Mouse (Mus musculus): ENCODE measurements at regions not wholly inside any gene's neighbourhood (a gene's known extent, or its start where the extent isn't known, plus 50 kb on each side); places are given as distances from the start of the nearest gene placed in this dataset.
"Not testable (repeated sequence)": the region's sequence is repeated elsewhere in the genome, so short reads cannot be mapped to it uniquely, and the experiment has no call there.

DNA sequence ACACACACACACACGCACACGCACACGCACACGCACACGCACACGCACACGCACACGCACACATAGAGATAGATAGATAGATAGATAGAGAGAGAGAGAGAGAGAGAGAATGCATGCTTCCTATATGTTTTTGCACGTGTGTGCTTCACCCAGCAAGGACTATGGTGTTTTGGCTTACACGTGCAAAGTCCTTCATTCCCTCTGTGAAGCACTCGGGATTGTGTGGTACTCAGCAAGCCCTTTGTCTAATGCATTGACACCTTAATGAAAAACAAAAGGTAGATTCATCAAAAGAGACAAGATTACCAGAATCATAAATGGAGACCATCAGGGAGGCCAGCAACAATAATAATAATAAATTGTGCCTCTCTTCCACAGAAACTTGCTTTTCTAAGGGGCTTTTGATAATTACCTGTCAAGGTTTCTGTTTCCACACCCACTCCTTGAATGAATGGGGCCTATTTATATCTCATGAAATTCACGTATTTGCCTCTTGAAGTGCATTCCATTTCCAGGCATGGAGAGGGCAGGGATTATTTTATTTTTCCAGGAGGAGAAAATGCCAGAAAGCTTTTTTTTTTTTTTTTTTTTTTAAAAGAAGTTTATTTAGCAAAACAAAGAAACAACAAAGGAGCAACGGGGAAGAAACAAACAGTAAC is 93.0 kb downstream of the Btg1 start:
- Histone ChIP-seq H3K9me3 (ENCODE audit: low read length) (no peaks in the 10 kb centered on the region), H3K4me1 (ENCODE audit: insufficient read depth, low read depth, low read length) (no peaks in the 10 kb centered on the region), H3K27ac (ENCODE audit: low read length) (no peak overlapping the region), H3K27me3 (replicated peaks; ENCODE audit: insufficient read depth, low read length) (no peaks in the 10 kb centered on the region), H3K4me2 (replicated peaks; ENCODE audit: low read depth, low read length) (no peak overlapping the region), H3K36me3 (ENCODE audit: insufficient read depth, low read length) (no peaks in the 10 kb centered on the region), H3K4me3 (ENCODE audit: low read depth, low read length) (no peak overlapping the region), H3K9ac (replicated peaks; ENCODE audit: low read depth) (no peak overlapping the region)
- WGBS = 75% methylated on average over 13 of the region's 13 CpGs
- TF ChIP-seq EP300 (IDR thresholded peaks at IDR 0.05) (peak; percentile 65), CTCF (IDR thresholded peaks at IDR 0.05) (no peak)
- DNase-seq (ENCODE audit: low spot score) = peak; percentile 69
- peak; percentile 74 for ATAC-seq

- ATAC-seq (no peak), DNase-seq (ENCODE audit: low spot score) (no peak)
- Histone ChIP-seq H3K9ac (replicated peaks; ENCODE audit: low read depth) (no peak overlapping the region), H3K9me3 (ENCODE audit: low read length) (no peaks in the 10 kb centered on the region), H3K27me3 (replicated peaks; ENCODE audit: insufficient read depth, low read length) (no peaks in the 10 kb centered on the region), H3K4me1 (ENCODE audit: insufficient read depth, low read depth, low read length) (no peaks in the 10 kb centered on the region), H3K4me3 (ENCODE audit: low read depth, low read length) (no peak overlapping the region), H3K27ac (ENCODE audit: low read length) (no peak overlapping the region), H3K36me3 (ENCODE audit: insufficient read depth, low read length) (no peaks in the 10 kb centered on the region), H3K4me2 (replicated peaks; ENCODE audit: low read depth, low read length) (no peak overlapping the region)
- WGBS = 64% methylated on average over 2 of the region's 2 CpGs
- TF ChIP-seq EP300 (IDR thresholded peaks at IDR 0.05) = no peak
Measured at GRCm38 (mm10) chr10:96711993-96712392, 95.2 kb downstream of the Btg1 start.

- Histone ChIP-seq H3K36me3 (ENCODE audit: insufficient read depth, low read length) (no peaks in the 10 kb centered on the region), H3K27ac (ENCODE audit: low read length) (no peak overlapping the region), H3K9me3 (ENCODE audit: low read length) (no peaks in the 10 kb centered on the region), H3K9ac (replicated peaks; ENCODE audit: low read depth) (no peak overlapping the region), H3K4me1 (ENCODE audit: insufficient read depth, low read depth, low read length) (no peaks in the 10 kb centered on the region), H3K4me3 (ENCODE audit: low read depth, low read length) (no peak overlapping the region), H3K27me3 (replicated peaks; ENCODE audit: insufficient read depth, low read length) (no peaks in the 10 kb centered on the region), H3K4me2 (replicated peaks; ENCODE audit: low read depth, low read length) (no peak overlapping the region)
- DNase-seq (ENCODE audit: low spot score) = no peak
- WGBS = 65% methylated on average over 2 of the region's 2 CpGs
- TF ChIP-seq EP300 (IDR thresholded peaks at IDR 0.05) = no peak
- TF ChIP-seq CTCF (IDR thresholded peaks at IDR 0.05) = no peak
- no peak for ATAC-seq
Measured at GRCm38 (mm10) chr10:96714702-96715101, 97.9 kb downstream of the Btg1 start.

GRCm38 (mm10) chr10:96717281-96717680 is 100.5 kb downstream of the Btg1 start:
- Histone ChIP-seq H3K4me2 (replicated peaks; ENCODE audit: low read depth, low read length) (no peak overlapping the region), H3K4me3 (ENCODE audit: low read depth, low read length) (no peak overlapping the region), H3K27me3 (replicated peaks; ENCODE audit: insufficient read depth, low read length) (no peaks in the 10 kb centered on the region), H3K9me3 (ENCODE audit: low read length) (no peaks in the 10 kb centered on the region), H3K27ac (ENCODE audit: low read length) (no peak overlapping the region), H3K9ac (replicated peaks; ENCODE audit: low read depth) (no peak overlapping the region), H3K4me1 (ENCODE audit: insufficient read depth, low read depth, low read length) (no peaks in the 10 kb centered on the region; the same call in 1 of the 2 replicates), H3K36me3 (ENCODE audit: insufficient read depth, low read length) (no peaks in the 10 kb centered on the region)
- no peak for DNase-seq (ENCODE audit: low spot score)
- TF ChIP-seq EP300 (IDR thresholded peaks at IDR 0.05) (no peak), CTCF (IDR thresholded peaks at IDR 0.05) (no peak)
- no peak for ATAC-seq
- WGBS = 77% methylated on average over 7 of the region's 7 CpGs

DNA sequence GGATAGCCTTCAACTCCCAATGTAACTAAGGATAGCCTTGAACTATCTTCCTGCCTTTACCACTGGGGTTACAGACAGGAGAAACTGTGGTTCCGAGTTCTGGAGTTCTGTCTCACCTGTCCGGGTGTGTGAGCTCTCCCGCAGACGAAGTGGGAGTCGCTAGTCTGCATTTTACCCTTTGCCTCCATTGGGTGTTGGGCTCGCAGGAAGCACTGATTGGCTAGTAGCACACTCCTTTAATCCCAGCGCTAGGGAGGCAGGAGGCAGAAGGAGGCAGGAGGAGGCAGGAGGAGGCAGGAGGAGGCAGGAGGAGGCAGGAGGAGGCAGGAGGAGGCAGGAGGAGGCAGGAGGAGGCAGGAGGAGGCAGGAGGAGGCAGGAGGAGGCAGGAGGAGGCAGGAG is 101.9 kb downstream of the Btg1 start:
- H3K36me3 ChIP-seq (ENCODE audit: insufficient read depth, low read length); ATAC-seq; H3K9me3 ChIP-seq (ENCODE audit: low read length); H3K9ac ChIP-seq (replicated peaks; ENCODE audit: low read depth); DNase-seq (ENCODE audit: low spot score); H3K4me1 ChIP-seq (ENCODE audit: insufficient read depth, low read depth, low read length); H3K27ac ChIP-seq (ENCODE audit: low read length); H3K27me3 ChIP-seq (replicated peaks; ENCODE audit: insufficient read depth, low read length); H3K4me3 ChIP-seq (ENCODE audit: low read depth, low read length); H3K4me2 ChIP-seq (replicated peaks; ENCODE audit: low read depth, low read length): not testable (repeated sequence)
- 94% methylated on average over 7 of the region's 7 CpGs for WGBS

DNA sequence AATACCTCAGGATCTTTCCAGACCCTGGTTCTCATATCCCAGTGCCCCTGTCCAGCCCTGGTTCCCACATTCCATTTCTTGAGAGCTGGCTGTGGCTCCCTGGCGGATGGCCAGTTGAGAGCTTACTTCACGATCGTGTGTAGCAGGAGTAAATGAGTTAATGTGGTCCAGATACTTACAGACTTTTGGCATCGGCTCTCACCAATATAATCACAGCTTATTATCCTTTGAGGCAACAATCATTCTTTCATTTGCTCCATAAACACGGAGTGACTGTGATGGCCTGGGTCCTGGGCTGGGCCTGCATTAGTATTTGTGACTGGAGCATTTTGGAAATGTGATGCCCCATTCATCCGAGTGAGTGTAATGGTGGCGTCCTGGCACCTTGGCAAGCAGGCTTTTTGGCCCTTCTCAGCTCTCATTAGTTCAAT is 103.5 kb downstream of the Btg1 start:
- H3K4me3 ChIP-seq (ENCODE audit: low read depth, low read length) = no peak overlapping the region
- H3K36me3 ChIP-seq (ENCODE audit: insufficient read depth, low read length) = no peaks in the 10 kb centered on the region
- no peak overlapping the region for H3K27ac ChIP-seq (ENCODE audit: low read length)
- TF ChIP-seq EP300 (IDR thresholded peaks at IDR 0.05) (peak; percentile 23; the same call in 1 of the 2 replicates), CTCF (IDR thresholded peaks at IDR 0.05) (no peak)
- peak; percentile 47; the same call in 1 of the 2 replicates for ATAC-seq
- H3K4me2 ChIP-seq (replicated peaks; ENCODE audit: low read depth, low read length) = no peak overlapping the region
- no peaks in the 10 kb centered on the region for H3K9me3 ChIP-seq (ENCODE audit: low read length)
- H3K27me3 ChIP-seq (replicated peaks; ENCODE audit: insufficient read depth, low read length) = no peaks in the 10 kb centered on the region
- no peak overlapping the region for H3K9ac ChIP-seq (replicated peaks; ENCODE audit: low read depth)
- DNase-seq (ENCODE audit: low spot score) = peak; percentile 64
- H3K4me1 ChIP-seq (ENCODE audit: insufficient read depth, low read depth, low read length) = no peaks in the 10 kb centered on the region; the same call in 1 of the 2 replicates
- 26% methylated on average over 7 of the region's 7 CpGs for WGBS
